Mouse (Mus musculus) liver, embryonic 14.5 days (tissue): ENCODE data around the gene Mcat.
A peak's percentile ranks its signal among the peaks of the same experiment; 100 is the strongest.

Experiments
- CTCF ChIP-seq: IDR thresholded peaks from 2 replicates; pipeline ENCODE4 v1.5.1; 2016; ENCODE audit warnings: antibody characterized with exemption, low read depth, control low read depth
- EP300 ChIP-seq: IDR thresholded peaks from 2 replicates; pipeline ENCODE4 v1.6.1; 2016; ENCODE audit warnings: antibody characterized with exemption, low read depth

DNA sequence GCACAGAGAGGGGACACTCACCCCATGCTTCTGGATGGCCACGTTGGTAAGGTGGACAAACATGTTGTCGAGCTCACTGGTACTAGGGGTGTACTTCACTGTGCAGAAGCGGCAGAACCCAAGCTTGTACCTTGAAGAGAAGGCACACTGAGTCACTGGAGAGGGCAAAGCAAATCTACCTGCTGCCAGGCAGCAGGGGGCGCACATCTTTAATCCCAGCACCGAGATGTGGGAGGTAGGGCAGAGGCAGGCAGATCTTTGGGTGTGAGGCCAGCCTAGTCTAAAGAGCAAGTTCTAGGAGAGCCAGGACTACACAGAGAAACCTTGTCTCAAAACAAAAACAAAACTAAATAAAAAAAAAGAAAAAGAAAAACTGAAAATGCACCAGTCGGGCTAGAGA, 66.3 kb downstream of the Mcat start:
- peak; percentile 60 for TF ChIP-seq CTCF
- no peak for TF ChIP-seq EP300
